Mouse (Mus musculus) cerebellum, adult 2 months (tissue): Measurements from ENCODE around the gene Afp. TPM values are rescaled to one million over a fixed set of nuclear protein-coding genes. Genes with fewer than 3 reads are reported as not detected.

ENCODE experiments used
- DNase-seq, 2 experiments: peaks; one replicate each; pipeline ENCODE4 v3.0.0; 2021
- H3K27ac ChIP-seq: fragments of 200-500 bp; 2 replicates; pipeline ENCODE4 v1.5.1; 2012; ENCODE audit warnings: low read length, control low read depth, inconsistent platforms; ENCODE audit not compliant: insufficient read depth
- H3K27me3 ChIP-seq: fragments of 200-500 bp; 2 replicates; pipeline ENCODE4 v1.6.1; 2012; ENCODE audit warnings: inconsistent platforms, mild to moderate bottlenecking, low read length, moderate library complexity; ENCODE audit not compliant: control insufficient read depth, insufficient read depth
- H3K4me1 ChIP-seq: fragments of 200-500 bp; 2 replicates; pipeline ENCODE4 v1.6.1; 2011; ENCODE audit warnings: low read length; ENCODE audit not compliant: control insufficient read depth, insufficient read depth
- H3K4me3 ChIP-seq: fragments of 200-500 bp; replicated peaks from 2 replicates; pipeline ENCODE3; 2011; ENCODE audit warnings: mild to moderate bottlenecking, low read depth, low read length, control low read depth; ENCODE audit not compliant: insufficient read depth
- CTCF ChIP-seq: fragments of 200-500 bp; IDR thresholded peaks from 2 replicates; pipeline ENCODE4 v1.5.1; 2011; ENCODE audit warnings: low read depth, mild to moderate bottlenecking, control low read depth, low read length, moderate library complexity, borderline replicate concordance; ENCODE audit not compliant: insufficient read depth
- POLR2A ChIP-seq: fragments of 200-500 bp; IDR thresholded peaks from 2 replicates; pipeline ENCODE4 v1.6.1; 2011; ENCODE audit warnings: low read length, control low read depth, borderline replicate concordance; ENCODE audit not compliant: insufficient read depth
- WGBS: fragments of 180-500 bp; shearing (Covaris S2); methylation state at CpG from one replicate; pipeline ENCODE4 v1.1.7; 2018; 5-methylcytosine and 5-hydroxymethylcytosine counted together
- polyA plus RNA-seq: library from polyadenylated mRNA; depleted of rRNA; stranded (reverse); fragments of >200 nt; gene quantifications from 2 replicates; pipeline ENCODE4 v1.2.3, GENCODE M21; 2012

Gene Afp
- polyA plus RNA-seq, 1 experiment = 9.5 TPM

GRCm38 (mm10) chr5:90492440-90492839, 1.9 kb downstream of the Afp start:
- Histone ChIP-seq H3K27ac (no peak overlapping the region), H3K4me1 (no peaks in the 10 kb centered on the region), H3K27me3 (no peaks in the 10 kb centered on the region), H3K4me3 (no peak overlapping the region)
- TF ChIP-seq CTCF (no peak), POLR2A (no peak)
- no peak for DNase-seq
- WGBS = 65% methylated on average over 9 of the region's 9 CpGs

DNA sequence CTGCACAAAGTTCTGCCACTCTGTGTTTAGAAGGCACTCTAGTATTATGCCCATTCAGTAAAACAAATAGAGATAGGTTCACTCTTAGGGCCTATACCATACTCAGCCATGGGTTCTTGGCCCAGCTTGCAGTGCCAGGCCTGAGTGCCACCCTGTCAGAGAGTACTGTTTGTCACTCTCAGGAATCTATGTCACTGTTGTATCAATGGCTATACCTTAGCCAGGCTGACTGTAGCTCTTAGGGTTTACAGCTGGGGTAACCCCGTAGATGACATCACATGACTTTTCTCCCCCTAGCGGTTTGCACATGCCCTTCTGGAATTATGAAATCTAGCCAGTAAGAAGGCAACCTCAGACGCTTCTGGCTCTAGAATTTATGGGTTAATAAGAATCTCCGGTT, 3.8 kb downstream of the Afp start:
- no peak for TF ChIP-seq CTCF
- TF ChIP-seq POLR2A = no peak
- H3K27ac ChIP-seq = no peak overlapping the region
- no peaks in the 10 kb centered on the region for H3K4me1 ChIP-seq
- no peak overlapping the region for H3K4me3 ChIP-seq
- no peak for DNase-seq
- 89% methylated on average over 4 of the region's 4 CpGs for WGBS
- no peaks in the 10 kb centered on the region for H3K27me3 ChIP-seq

GRCm38 (mm10) chr5:90499509-90499908, 9.0 kb downstream of the Afp start:
- WGBS = 50% methylated on average over 7 of the region's 7 CpGs
- H3K27me3 ChIP-seq = no peaks in the 10 kb centered on the region
- TF ChIP-seq POLR2A = no peak

GRCm38 (mm10) chr5:90500714-90501113, 10.2 kb downstream of the Afp start:
- no peak overlapping the region for H3K27ac ChIP-seq
- peak; percentile 56 to 74 for DNase-seq
- no peak overlapping the region for H3K4me3 ChIP-seq
- WGBS = 7% methylated on average over 6 of the region's 6 CpGs
- no peaks in the 10 kb centered on the region for H3K4me1 ChIP-seq
- no peaks in the 10 kb centered on the region for H3K27me3 ChIP-seq
- TF ChIP-seq POLR2A (no peak), CTCF (peak; percentile 86)

More at GRCm38 (mm10) chr5:90499509-90499908, 9.0 kb downstream of the Afp start:
- no peak overlapping the region for H3K4me3 ChIP-seq
- DNase-seq = no peak
- no peak overlapping the region for H3K27ac ChIP-seq
- no peaks in the 10 kb centered on the region for H3K4me1 ChIP-seq

GRCm38 (mm10) chr5:90501752-90502151, 11.2 kb downstream of the Afp start:
- no peak for DNase-seq
- Histone ChIP-seq H3K27me3 (no peaks in the 10 kb centered on the region), H3K4me1 (no peaks in the 10 kb centered on the region), H3K27ac (no peak overlapping the region), H3K4me3 (no peak overlapping the region)
- WGBS = 79% methylated on average over 5 of the region's 5 CpGs
- TF ChIP-seq POLR2A (no peak), CTCF (no peak)

DNA sequence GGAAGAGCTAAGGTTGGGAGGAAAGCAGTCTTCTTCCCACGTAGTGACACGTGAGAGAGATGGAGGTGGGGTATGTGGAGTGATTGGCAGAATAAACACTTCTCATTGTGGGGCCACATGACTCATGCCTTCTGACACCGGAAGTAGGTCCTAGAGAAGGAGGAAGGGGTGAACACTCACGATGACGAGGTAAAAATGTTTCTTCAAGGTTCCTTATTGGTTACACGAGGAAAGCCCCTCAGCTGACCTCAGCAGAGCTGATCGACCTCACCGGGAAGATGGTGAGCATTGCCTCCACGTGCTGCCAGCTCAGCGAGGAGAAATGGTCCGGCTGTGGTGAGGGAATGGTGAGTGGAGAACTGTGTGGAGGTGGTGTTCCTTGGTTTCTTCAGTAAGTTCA, 14.2 kb downstream of the Afp start:
- DNase-seq = no peak
- TF ChIP-seq CTCF (no peak), POLR2A (no peak)
- H3K27me3 ChIP-seq = no peaks in the 10 kb centered on the region
- no peak overlapping the region for H3K27ac ChIP-seq
- H3K4me3 ChIP-seq = no peak overlapping the region
- H3K4me1 ChIP-seq = peaks cover 3% of the 10 kb centered on the region; the same call in 1 of the 2 replicates
- WGBS = 82% methylated on average over 11 of the region's 11 CpGs

DNA sequence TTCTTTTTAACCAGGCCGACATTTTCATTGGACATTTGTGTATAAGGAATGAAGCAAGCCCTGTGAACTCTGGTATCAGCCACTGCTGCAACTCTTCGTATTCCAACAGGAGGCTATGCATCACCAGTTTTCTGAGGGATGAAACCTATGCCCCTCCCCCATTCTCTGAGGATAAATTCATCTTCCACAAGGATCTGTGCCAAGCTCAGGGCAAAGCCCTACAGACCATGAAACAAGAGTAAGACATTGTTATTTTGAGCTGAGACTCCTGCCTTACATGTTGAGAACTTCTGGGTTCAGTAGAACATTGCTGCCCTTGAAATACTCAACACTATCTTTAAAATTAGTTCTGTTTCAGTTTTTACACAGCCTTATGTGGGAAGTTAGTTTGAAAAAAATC, 16.0 kb downstream of the Afp start:
- Histone ChIP-seq H3K27ac (no peak overlapping the region), H3K4me3 (no peak overlapping the region), H3K27me3 (no peaks in the 10 kb centered on the region), H3K4me1 (peaks cover 3% of the 10 kb centered on the region; the same call in 1 of the 2 replicates)
- no peak for TF ChIP-seq POLR2A
- TF ChIP-seq CTCF = no peak
- 47% methylated on average over 2 of the region's 2 CpGs for WGBS
- no peak for DNase-seq

GRCm38 (mm10) chr5:90507411-90507949, 16.9 kb downstream of the Afp start:
- Histone ChIP-seq H3K27me3 (no peaks in the 10 kb centered on the region), H3K4me1 (peaks cover 3% of the 10 kb centered on the region; the same call in 1 of the 2 replicates), H3K4me3 (no peak overlapping the region), H3K27ac (no peak overlapping the region)
- no peak for TF ChIP-seq POLR2A
- no peak for TF ChIP-seq CTCF
- WGBS = 17% methylated on average over 13 of the region's 13 CpGs
- no peak for DNase-seq
